Mouse (Mus musculus): ENCODE measurements around the gene Cd164l2.

Cd164l2 gene

DNA sequence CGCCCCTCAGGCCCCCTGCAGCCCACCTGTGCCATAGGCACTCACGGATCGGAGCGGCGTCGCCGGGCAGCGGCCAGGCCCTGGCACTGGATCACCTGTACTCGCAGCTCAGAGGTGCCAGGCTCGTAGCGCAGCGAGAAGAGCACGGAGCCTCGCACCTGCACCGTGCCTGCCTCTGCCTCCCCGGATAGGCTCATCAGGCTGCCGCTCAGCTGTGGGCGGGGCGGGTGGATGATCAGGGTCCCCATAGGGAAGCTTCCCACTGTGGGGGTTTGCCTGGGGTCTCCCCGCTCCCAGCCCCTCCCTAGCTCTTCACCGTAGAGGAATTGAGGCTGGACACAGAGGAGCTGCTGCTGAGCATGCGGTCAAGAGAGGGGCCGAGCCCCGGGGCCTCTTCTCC is 44.9 kb downstream of the Cd164l2 start:
- no peak for DNase-seq (ENCODE audit: low spot score)

DNA sequence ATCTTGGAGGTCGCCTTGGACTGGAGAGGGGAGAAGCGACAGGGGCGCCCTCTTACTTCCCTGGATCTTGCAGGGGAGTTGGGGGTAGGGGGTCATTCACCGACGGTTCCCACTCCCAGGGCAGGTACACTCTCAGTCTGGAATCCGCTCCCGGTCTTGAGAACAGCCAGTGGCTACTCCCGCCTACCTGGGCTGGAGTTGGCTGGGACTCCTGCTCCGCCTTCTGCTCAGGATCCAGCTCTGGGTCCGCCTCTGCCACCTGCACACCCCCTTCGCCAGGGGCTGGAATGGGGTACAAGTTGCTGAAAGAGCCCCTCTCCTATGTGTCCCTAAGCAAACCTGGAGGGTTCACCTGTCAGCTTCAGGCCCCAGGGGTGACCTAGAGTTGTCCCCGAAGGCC is 45.3 kb downstream of the Cd164l2 start:
- DNase-seq (ENCODE audit: low spot score): no peak

GRCm38 (mm10) chr4:133257798-133258408 is 46.0 kb downstream of the Cd164l2 start:
- DNase-seq (ENCODE audit: low spot score): no peak

GRCm38 (mm10) chr4:133261641-133262374 is 49.9 kb downstream of the Cd164l2 start:
- no peak for DNase-seq (ENCODE audit: low spot score)

GRCm38 (mm10) chr4:133262375-133262765 is 50.4 kb downstream of the Cd164l2 start:
- no peak for DNase-seq (ENCODE audit: low spot score)

GRCm38 (mm10) chr4:133262882-133263281 is 51.0 kb downstream of the Cd164l2 start, which contains the start of gene Sytl1:
Gene Sytl1, minus strand, starts transcription at chr4:133263113.
- DNase-seq (ENCODE audit: low spot score): no peak

GRCm38 (mm10) chr4:133263756-133264155 is 51.8 kb downstream of the Cd164l2 start:
- no peak for DNase-seq (ENCODE audit: low spot score)

GRCm38 (mm10) chr4:133264559-133264958 is 52.6 kb downstream of the Cd164l2 start:
- no peak for DNase-seq (ENCODE audit: low spot score)

DNA sequence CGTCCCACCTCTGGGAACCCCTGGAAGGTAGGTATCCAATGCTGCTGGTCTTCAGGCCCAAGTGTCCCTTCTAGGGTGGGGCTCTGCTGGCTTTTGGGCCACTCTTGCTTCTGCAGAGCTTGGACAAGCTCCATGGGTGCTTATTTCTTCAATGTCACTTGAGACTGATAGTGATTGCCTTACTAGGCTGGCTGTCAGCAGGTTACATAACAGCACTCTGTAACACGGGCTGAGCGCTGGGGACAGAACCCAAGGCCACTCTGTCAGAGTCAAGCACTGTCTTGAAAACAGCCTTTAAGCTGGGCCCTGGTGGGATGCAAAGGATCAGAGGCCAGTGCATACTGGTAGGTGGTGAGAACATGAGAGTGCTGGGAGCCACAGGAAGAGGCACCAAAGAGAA is 53.4 kb downstream of the Cd164l2 start:
- DNase-seq (ENCODE audit: low spot score): no peak

- no peak for DNase-seq (ENCODE audit: low spot score)
Observed at GRCm38 (mm10) chr4:133265759-133266158, 53.8 kb downstream of the Cd164l2 start.

DNA sequence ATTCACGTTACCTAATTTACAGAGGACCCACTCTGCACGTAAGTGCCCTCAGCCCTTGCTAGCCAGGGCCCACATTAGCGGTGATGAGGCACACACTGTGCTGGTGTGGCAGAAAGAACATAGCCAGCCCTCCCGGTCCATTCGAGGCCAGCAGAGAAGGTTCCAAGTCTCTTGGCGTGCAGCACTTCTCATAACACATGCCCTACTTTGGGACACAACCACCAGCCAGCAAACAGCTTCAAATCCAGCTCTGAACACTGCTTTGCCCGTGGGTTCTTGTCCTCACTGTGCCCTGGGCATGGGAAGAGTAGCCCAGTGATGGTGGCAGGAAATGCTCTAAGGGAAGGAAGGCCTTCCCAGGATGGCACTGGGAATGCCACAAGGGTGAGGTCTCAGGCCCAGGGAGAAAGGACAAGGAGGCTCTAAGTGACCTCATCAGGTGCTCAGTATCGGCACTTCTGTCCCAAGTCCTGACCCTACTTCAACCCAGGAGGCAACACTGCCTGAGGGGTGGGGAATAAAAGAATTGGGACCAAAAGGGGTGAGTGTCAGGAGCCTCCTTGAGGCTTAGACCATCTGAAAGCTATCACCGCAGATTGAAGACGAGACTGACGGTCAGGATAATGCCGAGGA is 54.4 kb downstream of the Cd164l2 start:
- DNase-seq (ENCODE audit: low spot score): no peak

DNA sequence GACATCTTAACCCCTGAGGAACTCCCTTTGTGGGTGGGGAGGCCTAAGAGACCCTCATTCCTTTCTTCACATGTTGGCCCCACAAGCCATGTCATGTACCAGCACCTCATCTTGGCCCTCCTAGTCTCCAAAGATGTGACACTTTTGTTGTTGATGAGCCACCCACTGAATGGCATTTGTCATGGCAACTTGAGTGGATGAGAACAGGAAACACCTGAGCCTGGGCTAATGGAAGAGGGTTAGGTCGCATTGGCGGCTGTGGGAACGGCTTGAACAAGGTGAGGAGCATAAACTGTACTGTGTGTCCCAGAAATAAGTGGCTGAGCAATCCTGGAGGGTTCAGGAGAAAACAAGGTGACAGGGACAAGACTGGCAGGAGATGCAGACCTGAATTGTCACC is 57.0 kb downstream of the Cd164l2 start:
- no peak for DNase-seq (ENCODE audit: low spot score)

DNA sequence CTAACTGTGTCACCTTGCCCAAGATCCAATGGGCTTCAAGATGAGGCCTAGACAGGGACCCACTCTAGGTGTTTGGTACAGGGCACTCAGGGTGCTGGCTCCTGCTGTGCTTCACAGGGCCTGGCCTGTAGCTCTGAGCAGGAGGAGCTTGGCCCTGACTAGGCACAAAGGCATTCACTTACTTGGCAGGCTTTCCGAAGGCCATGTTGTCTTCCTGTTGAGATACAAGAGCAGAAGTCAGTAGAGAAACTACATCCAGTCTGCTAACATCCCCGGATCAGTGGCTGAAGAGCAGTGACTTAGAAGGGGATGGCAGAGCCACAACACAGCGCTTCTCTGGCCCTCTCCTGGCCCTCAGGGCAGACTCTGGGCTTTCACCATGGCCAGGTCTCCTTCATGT is 57.7 kb downstream of the Cd164l2 start:
- DNase-seq (ENCODE audit: low spot score): no peak

GRCm38 (mm10) chr4:133270929-133271328 is 59.0 kb downstream of the Cd164l2 start:
- no peak for DNase-seq (ENCODE audit: low spot score)

Data from MN1 (cell line).